Mouse (Mus musculus): ENCODE results near the gene Vmn1r51. TPM values are rescaled to one million over a fixed set of nuclear protein-coding genes. Genes with fewer than 3 reads are reported as not detected.
"Not testable (repeated sequence)": the region's sequence is repeated elsewhere in the genome, so short reads cannot be mapped to it uniquely, and the experiment has no call there.

The Vmn1r51 gene
- not detected in 2 replicates for polyA plus RNA-seq (2014; fragmentation: Nextera tagmentation; extraction: Ambion mirVana)

DNA sequence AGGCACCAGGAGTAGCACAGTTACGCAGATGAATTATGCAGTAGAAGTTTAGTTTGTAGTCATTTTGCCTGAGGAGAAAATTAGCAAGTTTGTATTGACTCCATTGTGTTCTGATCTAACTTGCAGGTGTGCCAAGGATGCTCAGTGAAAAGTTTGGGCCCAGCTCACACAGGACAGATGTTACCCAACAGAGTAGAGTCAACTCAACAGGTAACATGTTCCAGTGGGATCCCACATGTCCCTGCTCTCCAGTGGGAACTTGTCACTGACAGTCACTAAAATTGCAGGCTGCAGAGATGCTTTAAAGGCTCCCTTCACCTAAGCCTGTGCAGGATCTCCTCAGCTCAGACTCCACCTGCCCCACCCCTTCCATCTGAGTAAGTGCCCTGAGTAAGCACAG, at the start of gene Vmn1r51:
Gene Vmn1r51 (plus strand): TSS at position 301 of the 400 bp plus-strand sequence.
- not testable (repeated sequence) for H3K9me3 ChIP-seq (replicated peaks; ENCODE audit: control insufficient read depth, low read length); H3K9ac ChIP-seq (ENCODE audit: low read depth, low read length); H3K4me1 ChIP-seq (ENCODE audit: control insufficient read depth, insufficient read depth, low read length); ATAC-seq (replicated peaks; ENCODE audit: insufficient number of reproducible peaks, low FRiP score, low TSS enrichment); H3K4me2 ChIP-seq; H3K4me3 ChIP-seq (ENCODE audit: low read depth, low read length); H3K36me3 ChIP-seq (ENCODE audit: control insufficient read depth, insufficient read depth, low read length); H3K27ac ChIP-seq (ENCODE audit: low read depth, low read length); H3K27me3 ChIP-seq (ENCODE audit: control insufficient read depth, insufficient read depth, low read length)
- WGBS (ENCODE audit: insufficient replicate concordance) = 75% methylated on average over 1 of the region's 1 CpGs

DNA sequence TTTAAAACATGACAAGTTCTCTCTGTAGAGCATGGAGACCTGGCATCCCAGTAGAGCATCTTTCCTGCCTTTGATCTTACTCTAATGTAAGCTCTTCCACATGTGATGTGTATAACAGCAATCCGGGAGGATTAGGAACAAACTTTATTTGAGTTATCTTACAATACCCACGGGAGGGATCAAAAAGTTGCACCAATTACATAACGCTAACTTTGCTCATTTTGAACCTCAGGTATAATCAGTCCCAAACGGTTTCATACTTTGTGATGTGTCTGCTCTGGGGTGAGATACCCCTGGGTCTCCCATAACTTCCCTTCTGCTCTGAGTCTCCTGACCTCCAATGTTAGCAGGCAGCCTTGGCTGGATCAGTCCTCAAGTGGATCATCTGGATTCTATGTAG, 44.0 kb upstream of the Vmn1r51 start, which contains the start of gene Vmn1r49:
Gene Vmn1r49 (minus strand): TSS at position 101 of the 400 bp plus-strand sequence.
- no peak within 1 kb of the TSS for H3K9ac ChIP-seq (ENCODE audit: low read depth, low read length)
- 71% methylated on average over 4 of the region's 4 CpGs for whole genome bisulfite sequencing (ENCODE audit: insufficient replicate concordance)
- no peak within 1 kb of the TSS for H3K4me3 ChIP-seq (ENCODE audit: low read depth, low read length)
- no peak for ATAC-seq (replicated peaks; ENCODE audit: insufficient number of reproducible peaks, low FRiP score, low TSS enrichment)
- no peak within 1 kb of the TSS for H3K4me2 ChIP-seq
- no peak within 1 kb of the TSS for H3K27ac ChIP-seq (ENCODE audit: low read depth, low read length)
- peaks cover 5% of the 10 kb centered on the region; the same call in 1 of the 2 replicates for H3K9me3 ChIP-seq (replicated peaks; ENCODE audit: control insufficient read depth, low read length)
- no peaks in the 10 kb centered on the region for H3K36me3 ChIP-seq (ENCODE audit: control insufficient read depth, insufficient read depth, low read length)
- H3K27me3 ChIP-seq (ENCODE audit: control insufficient read depth, insufficient read depth, low read length) = no peaks in the 10 kb centered on the region
- no peaks in the 10 kb centered on the region for H3K4me1 ChIP-seq (ENCODE audit: control insufficient read depth, insufficient read depth, low read length)

DNA sequence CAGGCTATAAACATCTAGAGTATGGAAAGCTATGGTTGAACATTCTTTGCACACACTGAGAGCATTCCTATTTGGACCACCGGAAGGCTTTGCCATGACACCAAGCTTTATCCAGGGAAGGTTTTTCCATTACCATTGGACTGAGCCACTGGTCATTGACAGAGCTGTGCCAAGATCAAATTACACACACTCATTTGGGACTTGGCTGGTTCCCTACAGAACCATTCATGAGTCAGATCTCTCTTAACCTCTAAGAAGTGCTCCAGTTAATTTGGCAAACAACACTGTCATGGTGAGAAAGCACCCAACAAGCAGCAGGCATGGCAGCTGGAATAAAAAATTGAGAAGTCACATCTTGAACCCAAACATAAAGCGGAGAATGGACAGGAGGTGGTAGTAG, 21.8 kb upstream of the Vmn1r51 start:
- no peak overlapping the region for H3K4me3 ChIP-seq (ENCODE audit: low read depth, low read length)
- no peaks in the 10 kb centered on the region for H3K36me3 ChIP-seq (ENCODE audit: control insufficient read depth, insufficient read depth, low read length)
- ATAC-seq (replicated peaks; ENCODE audit: insufficient number of reproducible peaks, low FRiP score, low TSS enrichment) = no peak
- no peaks in the 10 kb centered on the region for H3K27me3 ChIP-seq (ENCODE audit: control insufficient read depth, insufficient read depth, low read length)
- no peak overlapping the region for H3K27ac ChIP-seq (ENCODE audit: low read depth, low read length)
- H3K9ac ChIP-seq (ENCODE audit: low read depth, low read length) = no peak overlapping the region
- H3K4me1 ChIP-seq (ENCODE audit: control insufficient read depth, insufficient read depth, low read length) = no peaks in the 10 kb centered on the region
- WGBS (ENCODE audit: insufficient replicate concordance) = 86% methylated on average over 2 of the region's 2 CpGs
- H3K9me3 ChIP-seq (replicated peaks; ENCODE audit: control insufficient read depth, low read length) = no peaks in the 10 kb centered on the region; the same call in 1 of the 2 replicates
- no peak overlapping the region for H3K4me2 ChIP-seq

DNA sequence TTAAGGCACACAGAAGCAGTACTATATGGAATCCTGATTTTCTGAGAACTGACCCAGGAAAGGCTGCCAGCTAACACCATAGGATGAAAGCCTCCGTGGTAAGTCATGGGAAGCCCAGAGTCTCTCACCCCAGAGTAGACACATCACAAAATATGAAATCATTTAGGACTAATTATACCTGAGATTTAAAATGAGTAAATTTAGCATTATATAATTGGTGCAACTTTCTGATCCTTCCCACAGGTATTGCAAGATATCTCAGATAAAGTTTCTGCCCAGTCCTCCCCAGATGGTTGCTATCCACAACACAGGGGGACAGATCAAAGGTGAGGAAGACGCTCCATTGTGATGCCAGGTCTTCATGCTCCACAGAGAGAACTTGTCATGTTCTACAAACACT, 21.3 kb upstream of the Vmn1r51 start, which contains the start of gene Vmn1r50:
Gene Vmn1r50 (plus strand): TSS at position 301 of the 400 bp plus-strand sequence.
- H3K9ac ChIP-seq (ENCODE audit: low read depth, low read length) = no peak within 1 kb of the TSS
- no peaks in the 10 kb centered on the region for H3K27me3 ChIP-seq (ENCODE audit: control insufficient read depth, insufficient read depth, low read length)
- no peaks in the 10 kb centered on the region for H3K36me3 ChIP-seq (ENCODE audit: control insufficient read depth, insufficient read depth, low read length)
- H3K27ac ChIP-seq (ENCODE audit: low read depth, low read length) = no peak within 1 kb of the TSS
- no peaks in the 10 kb centered on the region for H3K4me1 ChIP-seq (ENCODE audit: control insufficient read depth, insufficient read depth, low read length)
- WGBS (ENCODE audit: insufficient replicate concordance) = 54% methylated on average over 2 of the region's 2 CpGs
- H3K4me3 ChIP-seq (ENCODE audit: low read depth, low read length) = no peak within 1 kb of the TSS
- no peak for ATAC-seq (replicated peaks; ENCODE audit: insufficient number of reproducible peaks, low FRiP score, low TSS enrichment)
- H3K9me3 ChIP-seq (replicated peaks; ENCODE audit: control insufficient read depth, low read length) = no peaks in the 10 kb centered on the region; the same call in 1 of the 2 replicates
- no peak within 1 kb of the TSS for H3K4me2 ChIP-seq

DNA sequence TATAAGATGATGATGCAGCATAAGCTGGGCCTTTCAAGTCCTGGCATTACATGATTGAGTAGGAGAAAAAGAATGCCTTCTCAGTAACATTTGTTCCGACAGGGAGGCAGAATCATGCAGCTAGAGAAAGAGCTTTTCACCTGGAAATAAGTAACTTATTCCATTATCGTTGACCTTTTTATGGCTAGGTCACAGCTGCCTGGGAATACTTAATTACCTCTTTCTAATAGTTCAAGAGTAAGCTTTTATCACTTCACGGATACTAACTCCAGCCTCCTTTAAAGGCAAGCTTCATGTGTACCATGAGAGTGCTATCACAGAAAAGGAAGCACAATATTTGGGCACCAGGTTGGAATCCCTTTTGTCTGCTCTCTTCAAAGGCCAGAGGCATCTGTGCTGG, 37.7 kb downstream of the Vmn1r51 start:
- H3K9ac ChIP-seq (ENCODE audit: low read depth, low read length) = no peak overlapping the region
- no peak for ATAC-seq (replicated peaks; ENCODE audit: insufficient number of reproducible peaks, low FRiP score, low TSS enrichment)

DNA sequence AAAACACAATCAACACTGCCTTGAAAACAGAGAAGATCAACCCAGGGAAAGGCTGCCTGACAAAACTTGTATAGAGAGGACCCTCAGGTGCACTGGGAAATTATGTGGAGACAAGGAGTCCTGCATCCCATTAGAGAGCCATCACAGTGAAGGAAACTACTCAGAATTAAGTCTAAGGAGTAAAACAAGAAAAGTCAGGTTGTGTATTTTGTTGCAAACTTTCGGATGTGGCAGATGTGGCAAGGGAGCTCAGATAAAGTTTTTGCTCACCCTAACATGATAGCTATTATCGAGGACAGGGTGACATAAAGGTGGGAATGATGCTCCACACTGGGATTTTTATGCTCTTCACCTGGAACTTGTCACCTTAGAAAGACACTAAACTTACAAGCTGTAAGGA, 52.1 kb downstream of the Vmn1r51 start, which contains the start of gene Vmn1r52:
Gene Vmn1r52 (plus strand): TSS at position 301 of the 400 bp plus-strand sequence.
- Histone ChIP-seq H3K4me3 (ENCODE audit: low read depth, low read length) (no peak within 1 kb of the TSS), H3K27ac (ENCODE audit: low read depth, low read length) (no peak within 1 kb of the TSS), H3K9me3 (replicated peaks; ENCODE audit: control insufficient read depth, low read length) (no peaks in the 10 kb centered on the region), H3K9ac (ENCODE audit: low read depth, low read length) (no peak within 1 kb of the TSS), H3K4me2 (no peak within 1 kb of the TSS), H3K4me1 (ENCODE audit: control insufficient read depth, insufficient read depth, low read length) (no peaks in the 10 kb centered on the region), H3K27me3 (ENCODE audit: control insufficient read depth, insufficient read depth, low read length) (no peaks in the 10 kb centered on the region), H3K36me3 (ENCODE audit: control insufficient read depth, insufficient read depth, low read length) (no peaks in the 10 kb centered on the region)
- WGBS (ENCODE audit: insufficient replicate concordance) = 52% methylated on average over 2 of the region's 2 CpGs
- ATAC-seq (replicated peaks; ENCODE audit: insufficient number of reproducible peaks, low FRiP score, low TSS enrichment) = no peak

More for the DNA sequence above, 37.7 kb downstream of the Vmn1r51 start:
- Histone ChIP-seq H3K4me3 (ENCODE audit: low read depth, low read length) (no peak overlapping the region), H3K4me1 (ENCODE audit: control insufficient read depth, insufficient read depth, low read length) (no peaks in the 10 kb centered on the region), H3K9me3 (replicated peaks; ENCODE audit: control insufficient read depth, low read length) (no peaks in the 10 kb centered on the region), H3K36me3 (ENCODE audit: control insufficient read depth, insufficient read depth, low read length) (no peaks in the 10 kb centered on the region), H3K27me3 (ENCODE audit: control insufficient read depth, insufficient read depth, low read length) (no peaks in the 10 kb centered on the region), H3K27ac (ENCODE audit: low read depth, low read length) (no peak overlapping the region), H3K4me2 (no peak overlapping the region)
- WGBS (ENCODE audit: insufficient replicate concordance) = 67% methylated on average over 3 of the region's 3 CpGs

Other genes with a start within 250 kb of the Vmn1r51 start
- not detected in 2 replicates for gene Vmn1r42, start 246.2 kb upstream of the Vmn1r51 start, polyA plus RNA-seq (2014; fragmentation: Nextera tagmentation; extraction: Ambion mirVana)
- not detected in 2 replicates for gene Vmn1r43, start 246.2 kb upstream of the Vmn1r51 start, polyA plus RNA-seq (2014; fragmentation: Nextera tagmentation; extraction: Ambion mirVana)
- not detected in 2 replicates for gene Vmn1r44, start 238.9 kb upstream of the Vmn1r51 start, polyA plus RNA-seq (2014; fragmentation: Nextera tagmentation; extraction: Ambion mirVana)
- not detected in 2 replicates for gene Vmn1r45, start 182.0 kb upstream of the Vmn1r51 start, polyA plus RNA-seq (2014; fragmentation: Nextera tagmentation; extraction: Ambion mirVana)
- not detected in 2 replicates for gene Vmn1r46, start 153.3 kb upstream of the Vmn1r51 start, polyA plus RNA-seq (2014; fragmentation: Nextera tagmentation; extraction: Ambion mirVana)
- not detected in 2 replicates for gene Vmn1r47, start 106.4 kb upstream of the Vmn1r51 start, polyA plus RNA-seq (2014; fragmentation: Nextera tagmentation; extraction: Ambion mirVana)
- not detected in 2 replicates for gene Vmn1r48, start 85.8 kb upstream of the Vmn1r51 start, polyA plus RNA-seq (2014; fragmentation: Nextera tagmentation; extraction: Ambion mirVana)
- gene Vmn1r49, start 44.1 kb upstream of the Vmn1r51 start, polyA plus RNA-seq (2014; fragmentation: Nextera tagmentation; extraction: Ambion mirVana) = not detected in 2 replicates
- gene Vmn1r50, start 21.2 kb upstream of the Vmn1r51 start, polyA plus RNA-seq (2014; fragmentation: Nextera tagmentation; extraction: Ambion mirVana) = not detected in 2 replicates
- gene Vmn1r52, start 52.2 kb downstream of the Vmn1r51 start, polyA plus RNA-seq (2014; fragmentation: Nextera tagmentation; extraction: Ambion mirVana) = not detected in 2 replicates
- not detected in 2 replicates for gene V1ra8, start 80.2 kb downstream of the Vmn1r51 start, polyA plus RNA-seq (2014; fragmentation: Nextera tagmentation; extraction: Ambion mirVana)
- gene Vmn1r53, start 101.8 kb downstream of the Vmn1r51 start, polyA plus RNA-seq (2014; fragmentation: Nextera tagmentation; extraction: Ambion mirVana) = not detected in 2 replicates
- gene Vmn1r54, start 123.7 kb downstream of the Vmn1r51 start, polyA plus RNA-seq (2014; fragmentation: Nextera tagmentation; extraction: Ambion mirVana) = not detected in 2 replicates
- gene BC048671, start 178.6 kb downstream of the Vmn1r51 start, polyA plus RNA-seq (2014; fragmentation: Nextera tagmentation; extraction: Ambion mirVana) = not detected in 2 replicates
- gene Chst13, start 202.6 kb downstream of the Vmn1r51 start, polyA plus RNA-seq (2014; fragmentation: Nextera tagmentation; extraction: Ambion mirVana) = 0.25 and 0.30 TPM in 2 replicates
- gene Uroc1, start 210.7 kb downstream of the Vmn1r51 start, polyA plus RNA-seq (2014; fragmentation: Nextera tagmentation; extraction: Ambion mirVana) = not detected in 2 replicates
- 5.3 and 5.6 TPM in 2 replicates for gene Zxdc, start 246.9 kb downstream of the Vmn1r51 start, polyA plus RNA-seq (2014; fragmentation: Nextera tagmentation; extraction: Ambion mirVana)